Mouse (Mus musculus) neural tube, embryonic 13.5 days (tissue): Measurements from ENCODE around the gene St6galnac6. TPM values are rescaled to one million over a fixed set of nuclear protein-coding genes. Genes with fewer than 3 reads are reported as not detected.

Experiments used
- ATAC-seq: fragments of 200-750 bp; cut with Nextera tagmentation; 2 replicates; pipeline ENCODE4 v1.8.0; 2017; ENCODE audit warnings: low read depth, mild to moderate bottlenecking, moderate TSS enrichment, moderate library complexity
- H3K27ac ChIP-seq: fragments of 300-500 bp; sonication (generic); replicated peaks from 2 replicates; pipeline ENCODE4 v1.5.1; 2015; ENCODE audit warnings: moderate library complexity, mild to moderate bottlenecking, inconsistent platforms
- H3K27me3 ChIP-seq: fragments of 300-500 bp; sonication (generic); 2 replicates; pipeline ENCODE4 v1.6.1; 2015; ENCODE audit warnings: mild to moderate bottlenecking, inconsistent platforms
- H3K36me3 ChIP-seq: fragments of 300-500 bp; sonication (generic); 2 replicates; pipeline ENCODE4 v1.6.1; 2015; ENCODE audit warnings: mild to moderate bottlenecking, inconsistent platforms
- H3K4me1 ChIP-seq: fragments of 300-500 bp; sonication (generic); replicated peaks from 2 replicates; pipeline ENCODE4 v1.6.1; 2015; ENCODE audit warnings: inconsistent platforms
- H3K4me2 ChIP-seq: fragments of 300-500 bp; sonication (generic); 2 replicates; pipeline ENCODE4 v1.6.1; 2015; ENCODE audit warnings: inconsistent platforms, mild to moderate bottlenecking, moderate library complexity
- H3K4me3 ChIP-seq: fragments of 300-500 bp; sonication (generic); 2 replicates; pipeline ENCODE4 v1.5.1; 2015; ENCODE audit warnings: mild to moderate bottlenecking, inconsistent platforms
- H3K9ac ChIP-seq: fragments of 300-500 bp; sonication (generic); 2 replicates; pipeline ENCODE4 v1.6.1; 2015; ENCODE audit warnings: moderate library complexity, mild to moderate bottlenecking, inconsistent platforms
- H3K9me3 ChIP-seq: fragments of 300-500 bp; sonication (generic); 2 replicates; pipeline ENCODE4 v1.6.1; 2016; ENCODE audit warnings: inconsistent platforms
- WGBS: fragments of 180-500 bp; shearing (Covaris S2); methylation state at CpG from one replicate; pipeline ENCODE4 v1.1.7; 2015; 5-methylcytosine and 5-hydroxymethylcytosine counted together
- microRNA counts: library from miRNA; unstranded; fragments of <30 nt; microRNA quantifications from one replicate; lab custom pipeline; 2016
- microRNA-seq: library from miRNA; unstranded; fragments of <30 nt; microRNA quantifications from one replicate; pipeline ENCODE4, GENCODE M21; 2016
- polyA plus RNA-seq: library from polyadenylated mRNA; unstranded; fragments of >200 nt; fragmentation: Nextera tagmentation; extraction: Ambion mirVana; gene quantifications from 2 replicates; pipeline ENCODE4 v1.2.1, GENCODE M21; 2015

Gene St6galnac6
- polyA plus RNA-seq, 1 experiment from 2014 or later, result 9.4 TPM

- no peak overlapping the region for H3K27ac ChIP-seq
- no peaks in the 10 kb centered on the region for H3K27me3 ChIP-seq
- no peaks in the 10 kb centered on the region for H3K36me3 ChIP-seq
- H3K4me1 ChIP-seq, result peaks cover 12% of the 10 kb centered on the region
- ATAC-seq, result no peak
- no peak overlapping the region for H3K4me3 ChIP-seq
- H3K4me2 ChIP-seq, result no peak overlapping the region
- 29% methylated on average over 11 of the region's 11 CpGs for WGBS
- no peak overlapping the region for H3K9ac ChIP-seq
- no peaks in the 10 kb centered on the region for H3K9me3 ChIP-seq
Measured at GRCm38 (mm10) chr2:32667775-32668174, 68.3 kb downstream of the St6galnac6 start.

GRCm38 (mm10) chr2:32668176-32668575 lies 68.7 kb downstream of the St6galnac6 start:
- Histone ChIP-seq H3K4me2 (no peak overlapping the region), H3K9me3 (no peaks in the 10 kb centered on the region), H3K27me3 (no peaks in the 10 kb centered on the region), H3K9ac (no peak overlapping the region), H3K36me3 (no peaks in the 10 kb centered on the region), H3K4me1 (peaks cover 12% of the 10 kb centered on the region), H3K27ac (no peak overlapping the region), H3K4me3 (no peak overlapping the region)
- WGBS, result 77% methylated on average over 7 of the region's 7 CpGs
- no peak for ATAC-seq

GRCm38 (mm10) chr2:32669876-32670275 lies 70.4 kb downstream of the St6galnac6 start:
- 55% methylated on average over 3 of the region's 3 CpGs for WGBS

More at GRCm38 (mm10) chr2:32669876-32670275, 70.4 kb downstream of the St6galnac6 start:
- peaks cover 12% of the 10 kb centered on the region for H3K4me1 ChIP-seq
- no peak overlapping the region for H3K27ac ChIP-seq
- no peak for ATAC-seq
- H3K27me3 ChIP-seq, result no peaks in the 10 kb centered on the region
- H3K9ac ChIP-seq, result no peak overlapping the region
- no peaks in the 10 kb centered on the region for H3K9me3 ChIP-seq
- no peak overlapping the region for H3K4me3 ChIP-seq
- H3K36me3 ChIP-seq, result no peaks in the 10 kb centered on the region
- no peak overlapping the region for H3K4me2 ChIP-seq

MicroRNA genes within 50 kb of the gene (microRNA counts, 519-probe panel; counts per million panel counts)
- microRNA mmu-miR-1954 (lab: Ali Mortazavi, UCI), result not detected

Small RNA genes lying within 50 kb of the gene (microRNA-seq; reads per million reads assigned to microRNA genes)
- not detected for gene Mir1954

Other genes starting within 250 kb of the St6galnac6 start
- gene Ciz1, start 247.4 kb upstream of the St6galnac6 start, polyA plus RNA-seq, result 49.9 and 51.1 TPM in 2 replicates
- 44.3 and 47.0 TPM in 2 replicates for gene Dnm1, start 246.4 kb upstream of the St6galnac6 start, polyA plus RNA-seq
- gene 1110008P14Rik, start 217.8 kb upstream of the St6galnac6 start, polyA plus RNA-seq, result 101 and 135 TPM in 2 replicates
- 0.56 and 1.4 TPM in 2 replicates for gene Lcn2, start 211.5 kb upstream of the St6galnac6 start, polyA plus RNA-seq
- 44.3 and 46.0 TPM in 2 replicates for gene Ptges2, start 203.8 kb upstream of the St6galnac6 start, polyA plus RNA-seq
- gene Naif1, start 149.3 kb upstream of the St6galnac6 start, polyA plus RNA-seq, result 5.1 and 5.6 TPM in 2 replicates
- 49.8 and 49.9 TPM in 2 replicates for gene Slc25a25, start 148.3 kb upstream of the St6galnac6 start, polyA plus RNA-seq
- gene Fam102a, start 64.4 kb upstream of the St6galnac6 start, polyA plus RNA-seq, result 7.9 and 9.1 TPM in 2 replicates
- gene Dpm2, start 28.9 kb upstream of the St6galnac6 start, polyA plus RNA-seq, result 128 and 143 TPM in 2 replicates
- 9.2 and 9.4 TPM in 2 replicates for gene Pip5kl1, start 24.9 kb upstream of the St6galnac6 start, polyA plus RNA-seq
- 0.50 and 0.71 TPM in 2 replicates for gene 9430097D07Rik, start 24.0 kb upstream of the St6galnac6 start, polyA plus RNA-seq
- 25.3 and 25.9 TPM in 2 replicates for gene St6galnac4, start 12.6 kb upstream of the St6galnac6 start, polyA plus RNA-seq
- 74.2 and 75.4 TPM in 2 replicates for gene Ak1, start 22.0 kb downstream of the St6galnac6 start, polyA plus RNA-seq
- 28.4 and 31.5 TPM in 2 replicates for gene Eng, start 46.9 kb downstream of the St6galnac6 start, polyA plus RNA-seq
- 14.3 and 14.7 TPM in 2 replicates for gene Fpgs, start 104.4 kb downstream of the St6galnac6 start, polyA plus RNA-seq
- gene Cdk9, start 113.4 kb downstream of the St6galnac6 start, polyA plus RNA-seq, result 72.2 and 74.6 TPM in 2 replicates
- gene Sh2d3c, start 121.3 kb downstream of the St6galnac6 start, polyA plus RNA-seq, result 42.5 and 51.4 TPM in 2 replicates
- 3.2 and 4.0 TPM in 2 replicates for gene 6330409D20Rik, start 141.3 kb downstream of the St6galnac6 start, polyA plus RNA-seq
- 53.2 and 55.8 TPM in 2 replicates for gene Tor2a, start 157.5 kb downstream of the St6galnac6 start, polyA plus RNA-seq
- gene Ttc16, start 175.9 kb downstream of the St6galnac6 start, polyA plus RNA-seq, result 0.24 and 0.26 TPM in 2 replicates
- gene Ptrh1, start 176.1 kb downstream of the St6galnac6 start, polyA plus RNA-seq, result 5.5 and 6.6 TPM in 2 replicates
- 0.84 and 1.3 TPM in 2 replicates for gene Cfap157, start 184.7 kb downstream of the St6galnac6 start, polyA plus RNA-seq
- 192 and 198 TPM in 2 replicates for gene Stxbp1, start 247.5 kb downstream of the St6galnac6 start, polyA plus RNA-seq